Mouse (Mus musculus): ENCODE data around the gene Gm20489.

The Gm20489 gene

DNA sequence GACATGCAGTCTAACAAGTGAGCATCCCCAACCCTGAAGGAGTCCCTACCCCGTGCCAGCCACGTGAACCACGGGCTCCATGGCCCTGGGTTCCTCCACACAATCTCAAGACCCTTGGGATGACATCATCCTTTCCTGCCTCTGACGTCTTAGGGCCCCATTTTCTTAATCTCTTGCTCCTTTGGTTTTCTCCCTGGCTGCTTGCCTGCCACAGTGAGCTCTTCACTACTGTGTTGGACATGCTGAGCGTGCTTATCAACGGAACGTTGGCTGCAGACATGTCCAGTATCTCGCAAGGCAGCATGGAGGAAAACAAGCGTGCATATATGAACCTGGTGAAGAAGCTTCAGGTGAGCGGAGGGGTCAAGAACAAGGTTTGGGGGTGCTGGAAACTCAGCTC is 21.3 kb upstream of the Gm20489 start:
- Histone ChIP-seq H3K4me3 (replicated peaks; ENCODE audit: low read length) (no peak overlapping the region), H3K4me1 (replicated peaks; ENCODE audit: low read depth, low read length) (no peaks in the 10 kb centered on the region), H3K9me3 (ENCODE audit: low read length) (no peaks in the 10 kb centered on the region), H3K27me3 (ENCODE audit: insufficient read depth, low read length) (no peaks in the 10 kb centered on the region), H3K36me3 (ENCODE audit: insufficient read depth, low read length) (peaks cover 99% of the 10 kb centered on the region)
- no peak for TF ChIP-seq CTCF (conservative IDR thresholded peaks at IDR 0.05; ENCODE audit: low read length)
- no peak for TF ChIP-seq POU5F1 (IDR thresholded peaks at IDR 0.05; ENCODE audit: borderline replicate concordance, low read length)
- no peak for TF ChIP-seq NANOG (IDR thresholded peaks at IDR 0.05; ENCODE audit: borderline replicate concordance, low read length)

DNA sequence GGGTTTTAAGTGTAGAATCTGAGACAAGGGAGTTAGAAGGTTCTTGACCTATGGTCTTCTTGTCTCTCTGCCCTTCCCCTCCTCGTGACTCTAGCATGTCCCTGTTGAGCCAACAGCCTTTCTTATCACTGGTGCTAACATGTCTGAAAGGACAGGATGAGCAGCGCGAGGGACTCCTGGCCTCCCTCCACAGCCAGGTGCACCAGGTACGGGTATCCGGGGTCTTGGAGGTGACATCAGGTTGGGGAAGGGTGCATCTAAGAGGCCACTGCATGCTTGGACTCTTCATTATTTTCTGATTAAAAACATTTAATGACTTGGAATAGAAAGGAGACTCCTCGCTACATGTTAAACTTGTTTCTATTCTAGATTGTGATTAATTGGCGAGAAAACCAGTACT is 20.2 kb upstream of the Gm20489 start:
- Histone ChIP-seq H3K4me3 (replicated peaks; ENCODE audit: low read length) (no peak overlapping the region), H3K4me1 (replicated peaks; ENCODE audit: low read depth, low read length) (no peaks in the 10 kb centered on the region), H3K36me3 (ENCODE audit: insufficient read depth, low read length) (peaks cover 99% of the 10 kb centered on the region), H3K9me3 (ENCODE audit: low read length) (no peaks in the 10 kb centered on the region), H3K27me3 (ENCODE audit: insufficient read depth, low read length) (no peaks in the 10 kb centered on the region)
- no peak for TF ChIP-seq CTCF (conservative IDR thresholded peaks at IDR 0.05; ENCODE audit: low read length)
- no peak for TF ChIP-seq POU5F1 (IDR thresholded peaks at IDR 0.05; ENCODE audit: borderline replicate concordance, low read length)
- TF ChIP-seq NANOG (IDR thresholded peaks at IDR 0.05; ENCODE audit: borderline replicate concordance, low read length): no peak

DNA sequence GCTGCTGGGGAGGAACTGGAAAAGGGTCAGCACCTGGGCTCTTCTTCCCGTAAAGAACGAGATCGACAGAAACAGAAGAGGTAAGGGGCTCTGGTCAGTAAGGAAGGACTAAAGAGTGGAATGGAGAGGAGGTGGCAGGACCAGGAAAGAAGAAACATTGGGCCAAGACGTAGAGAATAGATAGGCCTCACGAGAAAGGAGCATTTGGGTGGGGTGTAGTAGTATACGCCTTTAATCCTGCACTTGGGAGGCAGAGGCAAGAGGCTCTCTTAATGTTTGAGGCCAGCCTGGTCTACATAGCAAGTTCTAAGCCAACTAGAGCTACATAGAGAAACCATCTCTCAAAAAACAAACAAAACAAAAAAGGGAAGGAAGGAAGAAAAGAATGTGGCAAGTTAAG is 19.6 kb upstream of the Gm20489 start:
- peaks cover 99% of the 10 kb centered on the region for H3K36me3 ChIP-seq (ENCODE audit: insufficient read depth, low read length)
- H3K4me1 ChIP-seq (replicated peaks; ENCODE audit: low read depth, low read length): no peaks in the 10 kb centered on the region
- no peaks in the 10 kb centered on the region for H3K27me3 ChIP-seq (ENCODE audit: insufficient read depth, low read length)
- H3K4me3 ChIP-seq (replicated peaks; ENCODE audit: low read length): no peak overlapping the region
- H3K9me3 ChIP-seq (ENCODE audit: low read length): no peaks in the 10 kb centered on the region
- TF ChIP-seq NANOG (IDR thresholded peaks at IDR 0.05; ENCODE audit: borderline replicate concordance, low read length): no peak
- no peak for TF ChIP-seq POU5F1 (IDR thresholded peaks at IDR 0.05; ENCODE audit: borderline replicate concordance, low read length)
- no peak for TF ChIP-seq CTCF (conservative IDR thresholded peaks at IDR 0.05; ENCODE audit: low read length)

DNA sequence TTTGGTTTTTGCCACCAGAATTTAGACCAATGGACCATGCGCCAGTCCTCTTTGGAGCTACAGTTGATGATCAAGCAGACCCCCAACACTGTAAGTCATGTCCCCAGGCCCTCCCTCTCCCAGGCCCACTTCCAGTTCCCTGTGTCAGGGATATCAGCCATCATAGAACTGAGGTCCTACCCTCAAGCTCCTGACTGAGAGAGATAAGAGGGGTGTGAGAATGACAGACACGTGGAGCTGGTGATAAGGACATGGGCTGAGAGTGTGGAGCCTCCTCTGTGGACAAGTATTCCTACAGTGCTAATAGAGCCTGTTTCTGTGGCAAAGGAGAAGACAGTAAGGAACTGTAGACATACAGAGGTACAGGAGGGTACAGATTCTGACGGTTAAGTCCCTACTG is 18.7 kb upstream of the Gm20489 start:
- Histone ChIP-seq H3K27me3 (ENCODE audit: insufficient read depth, low read length) (no peaks in the 10 kb centered on the region), H3K4me1 (replicated peaks; ENCODE audit: low read depth, low read length) (no peaks in the 10 kb centered on the region), H3K9me3 (ENCODE audit: low read length) (no peaks in the 10 kb centered on the region), H3K36me3 (ENCODE audit: insufficient read depth, low read length) (peaks cover 99% of the 10 kb centered on the region), H3K4me3 (replicated peaks; ENCODE audit: low read length) (no peak overlapping the region)
- TF ChIP-seq POU5F1 (IDR thresholded peaks at IDR 0.05; ENCODE audit: borderline replicate concordance, low read length) (no peak), CTCF (conservative IDR thresholded peaks at IDR 0.05; ENCODE audit: low read length) (no peak), NANOG (IDR thresholded peaks at IDR 0.05; ENCODE audit: borderline replicate concordance, low read length) (no peak)

DNA sequence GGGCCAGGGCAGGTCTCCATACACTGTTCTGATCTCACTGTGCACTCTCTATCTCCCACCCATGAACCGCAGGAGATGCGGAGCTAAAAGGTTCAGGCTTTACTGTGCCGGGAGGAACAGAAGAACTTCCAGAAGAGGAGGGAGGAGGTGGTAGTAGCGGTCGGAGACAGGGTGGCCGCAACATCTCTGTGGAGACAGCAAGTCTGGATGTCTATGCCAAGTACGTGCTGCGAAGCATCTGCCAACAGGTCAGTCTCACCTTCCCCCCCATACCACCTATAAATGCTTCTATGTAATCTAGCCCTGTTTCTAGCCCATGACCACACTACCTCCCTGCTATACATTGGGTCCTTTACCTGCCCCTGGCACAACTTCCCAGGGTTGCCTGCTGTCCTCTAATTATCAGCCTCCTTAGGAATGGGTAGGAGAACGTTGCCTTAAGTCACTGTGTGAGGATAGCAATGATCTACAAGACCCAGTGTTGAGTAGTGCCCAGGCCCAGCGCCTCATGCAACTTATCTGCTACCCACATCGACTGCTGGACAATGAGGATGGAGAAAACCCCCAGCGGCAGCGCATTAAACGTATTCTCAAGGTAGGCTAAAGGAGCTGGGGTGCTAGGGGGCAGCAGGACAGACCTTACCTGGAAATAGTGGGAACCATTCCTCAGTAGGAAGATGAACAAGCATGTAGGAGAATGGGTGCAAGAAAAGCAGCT is 17.3 kb upstream of the Gm20489 start:
- Histone ChIP-seq H3K9me3 (ENCODE audit: low read length) (no peaks in the 10 kb centered on the region), H3K27me3 (ENCODE audit: insufficient read depth, low read length) (no peaks in the 10 kb centered on the region), H3K4me1 (replicated peaks; ENCODE audit: low read depth, low read length) (no peaks in the 10 kb centered on the region), H3K4me3 (replicated peaks; ENCODE audit: low read length) (no peak overlapping the region), H3K36me3 (ENCODE audit: insufficient read depth, low read length) (peaks cover 96% of the 10 kb centered on the region)
- TF ChIP-seq CTCF (conservative IDR thresholded peaks at IDR 0.05; ENCODE audit: low read length): no peak
- no peak for TF ChIP-seq POU5F1 (IDR thresholded peaks at IDR 0.05; ENCODE audit: borderline replicate concordance, low read length)
- no peak for TF ChIP-seq NANOG (IDR thresholded peaks at IDR 0.05; ENCODE audit: borderline replicate concordance, low read length)

DNA sequence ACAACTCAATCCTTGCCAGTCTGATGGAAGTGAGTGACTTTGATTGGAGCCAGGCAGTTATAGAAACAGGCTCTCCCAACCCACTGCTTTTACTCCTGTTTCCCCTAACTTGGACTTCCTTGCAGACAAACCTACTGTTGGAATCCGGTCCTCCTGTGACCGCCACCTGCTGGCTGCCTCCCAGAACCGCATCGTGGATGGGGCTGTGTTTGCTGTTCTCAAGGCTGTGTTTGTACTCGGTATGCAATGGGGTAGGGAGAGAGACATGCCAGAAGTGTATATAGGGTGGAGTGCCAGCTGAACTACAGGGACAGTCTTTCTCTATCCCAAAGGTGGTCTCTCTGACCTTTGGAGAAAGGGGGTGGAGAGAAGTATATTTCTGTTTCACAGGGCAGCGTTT is 16.7 kb upstream of the Gm20489 start:
- Histone ChIP-seq H3K4me3 (replicated peaks; ENCODE audit: low read length) (no peak overlapping the region), H3K36me3 (ENCODE audit: insufficient read depth, low read length) (peaks cover 97% of the 10 kb centered on the region), H3K27me3 (ENCODE audit: insufficient read depth, low read length) (no peaks in the 10 kb centered on the region), H3K9me3 (ENCODE audit: low read length) (no peaks in the 10 kb centered on the region), H3K4me1 (replicated peaks; ENCODE audit: low read depth, low read length) (no peaks in the 10 kb centered on the region)
- TF ChIP-seq POU5F1 (IDR thresholded peaks at IDR 0.05; ENCODE audit: borderline replicate concordance, low read length) (no peak), CTCF (conservative IDR thresholded peaks at IDR 0.05; ENCODE audit: low read length) (peak; percentile 56)

DNA sequence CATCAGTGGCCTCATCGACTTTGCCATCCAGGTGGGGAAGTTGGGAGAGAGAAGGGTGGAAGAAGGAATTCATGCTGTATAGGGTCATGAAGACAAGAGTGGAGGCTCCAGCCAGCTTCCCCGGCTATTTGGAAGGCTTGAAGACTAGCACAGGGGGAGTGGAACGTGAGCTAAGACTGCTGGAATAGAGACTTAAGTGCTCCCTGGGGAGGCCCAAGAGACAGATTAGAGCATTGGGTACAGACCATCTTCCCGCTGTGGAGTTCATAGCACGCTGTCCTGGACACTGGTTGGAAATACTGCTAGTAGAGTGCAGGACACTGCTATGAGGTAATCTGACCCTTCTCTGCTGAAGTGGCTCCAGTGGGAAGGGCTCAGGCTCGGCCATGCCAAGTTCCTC is 14.0 kb upstream of the Gm20489 start:
- no peaks in the 10 kb centered on the region for H3K4me1 ChIP-seq (replicated peaks; ENCODE audit: low read depth, low read length)
- H3K36me3 ChIP-seq (ENCODE audit: insufficient read depth, low read length): peaks cover 92% of the 10 kb centered on the region
- TF ChIP-seq POU5F1 (IDR thresholded peaks at IDR 0.05; ENCODE audit: borderline replicate concordance, low read length): no peak
- TF ChIP-seq NANOG (IDR thresholded peaks at IDR 0.05; ENCODE audit: borderline replicate concordance, low read length): no peak
- TF ChIP-seq CTCF (conservative IDR thresholded peaks at IDR 0.05; ENCODE audit: low read length): no peak
- H3K4me3 ChIP-seq (replicated peaks; ENCODE audit: low read length): no peak overlapping the region
- H3K9me3 ChIP-seq (ENCODE audit: low read length): no peaks in the 10 kb centered on the region
- H3K27me3 ChIP-seq (ENCODE audit: insufficient read depth, low read length): no peaks in the 10 kb centered on the region

DNA sequence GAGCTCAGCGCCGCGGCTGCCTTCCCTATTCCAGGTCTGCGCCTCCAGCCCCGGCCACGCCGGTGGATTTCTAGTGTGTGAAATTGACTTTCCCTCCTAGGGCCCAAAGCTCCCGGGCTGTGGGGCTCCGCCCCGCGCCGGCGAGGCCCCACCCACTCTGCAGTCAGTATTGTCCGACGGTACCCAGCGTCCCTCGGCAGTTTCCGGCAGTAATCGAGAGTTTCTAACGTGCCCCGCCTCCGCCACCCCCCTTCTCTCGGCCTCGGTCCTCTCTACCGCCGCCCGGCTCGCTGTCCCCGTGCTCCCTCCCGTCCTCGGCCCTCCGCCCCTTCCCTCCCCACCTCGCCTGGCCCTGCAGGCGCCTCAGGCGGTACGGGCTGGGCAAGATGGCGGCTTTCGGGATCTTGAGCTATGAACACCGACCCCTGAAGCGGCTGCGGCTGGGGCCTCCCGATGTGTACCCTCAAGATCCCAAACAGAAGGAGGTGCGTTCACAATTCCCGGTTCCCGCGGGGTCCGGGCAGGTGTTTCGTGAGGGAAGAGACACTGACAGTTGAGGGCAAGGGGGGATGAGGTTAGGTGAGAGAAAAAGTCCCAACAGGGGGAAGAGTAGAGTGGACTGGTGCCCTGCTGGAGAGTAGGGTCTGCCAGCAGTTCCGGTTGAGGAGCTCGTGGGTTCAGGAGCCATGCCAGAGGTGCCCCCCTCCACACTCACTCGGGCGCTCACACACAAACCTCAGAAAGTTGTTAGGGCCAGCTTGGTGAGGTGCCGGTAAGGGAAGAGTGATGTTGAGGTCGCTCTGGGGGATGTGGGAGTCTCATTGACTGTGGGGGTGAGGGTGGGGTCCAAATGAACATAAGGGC is 5.3 kb upstream of the Gm20489 start, which contains the start of gene Med12:
Gene Med12, plus strand, starts transcription at position 156 of the 864 bp plus-strand sequence.
- Histone ChIP-seq H3K4me1 (replicated peaks; ENCODE audit: low read depth, low read length) (peaks cover 18% of the 10 kb centered on the region), H3K27me3 (ENCODE audit: insufficient read depth, low read length) (no peaks in the 10 kb centered on the region), H3K4me3 (replicated peaks; ENCODE audit: low read length) (peak within 1 kb of the TSS; percentile 81), H3K36me3 (ENCODE audit: insufficient read depth, low read length) (peaks cover 39% of the 10 kb centered on the region), H3K9me3 (ENCODE audit: low read length) (no peaks in the 10 kb centered on the region)
- TF ChIP-seq NANOG (IDR thresholded peaks at IDR 0.05; ENCODE audit: borderline replicate concordance, low read length) (no peak), CTCF (conservative IDR thresholded peaks at IDR 0.05; ENCODE audit: low read length) (no peak), POU5F1 (IDR thresholded peaks at IDR 0.05; ENCODE audit: borderline replicate concordance, low read length) (no peak)
